Comparison of ENCODE assay signal across 9 mouse cellular contexts in the genomic region with DNA sequence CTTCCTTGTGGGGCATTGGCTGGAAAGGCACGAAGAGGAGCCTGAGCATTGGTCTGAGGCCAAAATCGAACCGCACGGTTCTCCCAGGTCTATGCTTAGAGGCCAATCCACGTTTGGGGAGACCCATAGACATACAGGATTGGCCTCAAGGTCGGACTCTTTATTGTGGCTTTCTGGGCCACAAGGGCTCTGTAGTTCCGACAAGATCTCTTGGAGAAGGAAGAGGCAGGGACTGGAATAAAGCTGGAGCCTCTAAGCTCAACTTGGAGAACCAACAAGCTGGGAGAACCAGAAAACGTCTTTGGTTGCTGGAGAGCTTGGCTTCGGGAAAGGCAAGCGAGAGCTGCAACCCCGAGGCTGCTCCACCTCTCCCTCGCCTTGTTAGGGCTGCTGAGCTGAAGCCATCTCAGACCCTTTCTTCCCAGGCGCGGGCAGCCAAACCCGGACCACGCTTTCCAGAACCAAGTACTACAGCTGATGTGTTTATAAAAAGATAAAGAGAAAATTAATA. TPM values are rescaled to one million over a fixed set of nuclear protein-coding genes. Genes with fewer than 3 reads are reported as not detected.
DNase-seq lines count a peak whose midpoint lies in the region; ATAC-seq and TF ChIP-seq lines count a peak whose summit lies in the region.
"Had no signal": no experiment of that assay in that cellular context is flagged by ENCODE, and none has a peak within 500 bp of the region (broad histone marks: within the 10 kb centered on the region; RNA-seq: fewer than 3 reads in every experiment).

No protein-coding gene starts in this region.

- H3K4me2 ChIP-seq in heart, embryonic 12.5 days, result peak overlapping the region; percentile 86; the same call in 1 of the 2 replicates
- no peak overlapping the region for H3K4me2 ChIP-seq in forebrain, postnatal 0 days (ENCODE audit: low read depth)
- H3K4me2 ChIP-seq in midbrain, embryonic 11.5 days, result peak overlapping the region; percentile 72

- no peak for TF ChIP-seq CTCF in brain, embryonic 14.5 days (IDR thresholded peaks at IDR 0.05; ENCODE audit: borderline replicate concordance, extremely low read depth, insufficient read depth, insufficient read length)
- no peak for TF ChIP-seq CTCF in forebrain, postnatal 0 days (IDR thresholded peaks at IDR 0.05; ENCODE audit: low read depth)

- 2% methylated on average over 16 of the region's 16 CpGs for WGBS in heart, embryonic 12.5 days
- whole genome bisulfite sequencing in forebrain, postnatal 0 days, result 1% methylated on average over 16 of the region's 16 CpGs
- 2% methylated on average over 16 of the region's 16 CpGs for WGBS in midbrain, embryonic 11.5 days

- peaks cover 100% of the 10 kb centered on the region for H3K27me3 ChIP-seq in heart, embryonic 12.5 days (replicated peaks)
- H3K27me3 ChIP-seq in forebrain, postnatal 0 days (ENCODE audit: insufficient read depth, low read length), result peaks cover 95% of the 10 kb centered on the region
- peaks cover 98% of the 10 kb centered on the region for H3K27me3 ChIP-seq in midbrain, embryonic 11.5 days (ENCODE audit: control insufficient read depth, insufficient read depth, low read length)

- intact Hi-C loops in heart, postnatal 25 days (cut with DNase I), result loop anchor here (10.0 kb wide), 1 partner anchor 271 kb away; no protein-coding TSS in a partner anchor

- no peak for TF ChIP-seq POLR2A in brain, embryonic 14.5 days (IDR thresholded peaks at IDR 0.05; ENCODE audit: borderline replicate concordance, extremely low read depth, insufficient read depth, insufficient read length, poor library complexity, severe bottlenecking)

- no peak overlapping the region for H3K27ac ChIP-seq in heart, embryonic 12.5 days (ENCODE audit: poor library complexity, severe bottlenecking)
- no peak overlapping the region for H3K27ac ChIP-seq in forebrain, postnatal 0 days (ENCODE audit: low read depth, low read length)
- H3K27ac ChIP-seq in midbrain, embryonic 11.5 days (ENCODE audit: low read depth, low read length), result peak overlapping the region; percentile 26

- no peaks in the 10 kb centered on the region for H3K36me3 ChIP-seq in heart, embryonic 12.5 days
- no peaks in the 10 kb centered on the region for H3K36me3 ChIP-seq in forebrain, postnatal 0 days (ENCODE audit: insufficient read depth)
- no peaks in the 10 kb centered on the region for H3K36me3 ChIP-seq in midbrain, embryonic 11.5 days (ENCODE audit: control insufficient read depth, insufficient read depth, low read length)

- peak overlapping the region; percentile 57; the same call in 1 of the 2 replicates for H3K4me3 ChIP-seq in heart, embryonic 12.5 days
- 0 out of 2 replicates have a peak overlapping the region, but pooled peaks have one; percentile 32 for H3K4me3 ChIP-seq in forebrain, postnatal 0 days (ENCODE audit: low read depth, low read length)
- peak overlapping the region; percentile 40 for H3K4me3 ChIP-seq in midbrain, embryonic 11.5 days (ENCODE audit: low read depth, low read length)

- DNase-seq in heart, postnatal 25 days (ENCODE audit: low spot score), result no peak
- DNase-seq in brain, embryonic 14.5 days (ENCODE audit: low read depth), result peak; percentile 48
- DNase-seq in forebrain, postnatal 0 days, result peak; percentile 42
- DNase-seq in midbrain, embryonic 11.5 days (ENCODE audit: low spot score, missing footprints), result peak; percentile 96
- no peak for DNase-seq in thymus, postnatal 10 days (ENCODE audit: low spot score in 2 of 2)
- no peak for DNase-seq in T-cell, adult 2 months (ENCODE audit: low spot score)
- no peak for DNase-seq in gastrocnemius, adult 8-10 months (ENCODE audit: low spot score in 2 of 2)

- no peaks in the 10 kb centered on the region for H3K9me3 ChIP-seq in heart, embryonic 12.5 days (replicated peaks)
- H3K9me3 ChIP-seq in forebrain, postnatal 0 days (ENCODE audit: low read length), result no peaks in the 10 kb centered on the region
- H3K9me3 ChIP-seq in midbrain, embryonic 11.5 days (ENCODE audit: control insufficient read depth, low read length), result no peaks in the 10 kb centered on the region

- H3K4me1 ChIP-seq in heart, embryonic 12.5 days (replicated peaks), result peaks cover 39% of the 10 kb centered on the region
- peaks cover 10% of the 10 kb centered on the region for H3K4me1 ChIP-seq in forebrain, postnatal 0 days (ENCODE audit: insufficient read depth)
- H3K4me1 ChIP-seq in midbrain, embryonic 11.5 days (ENCODE audit: control insufficient read depth, insufficient read depth, low read length), result peaks cover 17% of the 10 kb centered on the region

- H3K9ac ChIP-seq in heart, embryonic 12.5 days, result no peak overlapping the region
- H3K9ac ChIP-seq in forebrain, postnatal 0 days, result no peak overlapping the region
- peak overlapping the region; percentile 64 for H3K9ac ChIP-seq in midbrain, embryonic 11.5 days (ENCODE audit: low read length)

- ATAC-seq in heart, embryonic 12.5 days (ENCODE audit: insufficient number of reproducible peaks, low FRiP score), result no peak
- no peak for ATAC-seq in forebrain, postnatal 0 days
- ATAC-seq in midbrain, embryonic 11.5 days (ENCODE audit: low FRiP score), result no peak

RNA-seq across cellular contexts. Expression of gene Lhx1, which starts 2.0 kb away (rescaled TPM):
- 0.05 TPM in 2 replicates for polyA plus RNA-seq in heart, embryonic 12.5 days (2016; fragmentation: Nextera tagmentation; extraction: Ambion mirVana)
- not detected for total RNA-seq in heart, postnatal 25 days (2021)
- polyA plus RNA-seq in brain, embryonic 14.5 days (2012; rRNA removed), result 36.2 and 64.4 TPM in 2 replicates
- 2.4 and 7.9 TPM in 2 replicates for total RNA-seq in forebrain, postnatal 0 days (2014; rRNA removed)
- polyA plus RNA-seq in forebrain, postnatal 0 days (2015; fragmentation: Nextera tagmentation; extraction: Ambion mirVana), result 2.5 and 5.3 TPM in 2 replicates
- polyA plus RNA-seq in midbrain, embryonic 11.5 days (2014; fragmentation: Nextera tagmentation; extraction: Ambion mirVana), result 32.8 and 37.6 TPM in 2 replicates
- not detected for total RNA-seq in gastrocnemius, adult 8-10 months (2022)
- total RNA-seq: common myeloid progenitor, adult 5-6 weeks had no signal

RNA-seq across cellular contexts. Expression of gene Aatf, which starts 10.1 kb away (rescaled TPM):
- 28.6 and 29.4 TPM in 2 replicates for polyA plus RNA-seq in heart, embryonic 12.5 days (2016; fragmentation: Nextera tagmentation; extraction: Ambion mirVana)
- 10 to 100 TPM; 12.8 to 13.1 TPM for total RNA-seq in heart, postnatal 25 days (2021)
- polyA plus RNA-seq in brain, embryonic 14.5 days (2012; rRNA removed), result 7.1 and 14.6 TPM in 2 replicates
- total RNA-seq in forebrain, postnatal 0 days (2014; rRNA removed), result 25.5 and 38.9 TPM in 2 replicates
- 34.1 and 40.4 TPM in 2 replicates for polyA plus RNA-seq in forebrain, postnatal 0 days (2015; fragmentation: Nextera tagmentation; extraction: Ambion mirVana)
- 54.8 and 63.8 TPM in 2 replicates for polyA plus RNA-seq in midbrain, embryonic 11.5 days (2014; fragmentation: Nextera tagmentation; extraction: Ambion mirVana)
- 10 to 100 TPM; 10.2 to 14.5 (median 13.7) TPM for total RNA-seq in gastrocnemius, adult 8-10 months (2022)

Comparison
In these comparisons a context has a peak if more than half of its experiments do, and no peak if none do; other contexts are left out.
1. DNase-seq: peak in brain, embryonic 14.5 days (single experiment), forebrain, postnatal 0 days (single experiment) and midbrain, embryonic 11.5 days (single experiment); none in heart, postnatal 25 days (single experiment), thymus, postnatal 10 days (0 of 2), T-cell, adult 2 months (single experiment) and gastrocnemius, adult 8-10 months (0 of 2).
2. Peak in every context shown above with its lines, with median percentiles within 50 percentile points of each other: H3K4me3 ChIP-seq.